Mouse (Mus musculus) heart, postnatal 0 days (tissue): ENCODE results near the gene Reep3.

Experiments
- CTCF ChIP-seq: IDR thresholded peaks from 2 replicates; pipeline ENCODE4 v1.5.1; 2016; ENCODE audit warnings: antibody characterized with exemption, control low read depth, low read depth
- EP300 ChIP-seq: IDR thresholded peaks from 2 replicates; pipeline ENCODE4 v1.6.1; 2016; ENCODE audit warnings: antibody characterized with exemption, low read depth

DNA sequence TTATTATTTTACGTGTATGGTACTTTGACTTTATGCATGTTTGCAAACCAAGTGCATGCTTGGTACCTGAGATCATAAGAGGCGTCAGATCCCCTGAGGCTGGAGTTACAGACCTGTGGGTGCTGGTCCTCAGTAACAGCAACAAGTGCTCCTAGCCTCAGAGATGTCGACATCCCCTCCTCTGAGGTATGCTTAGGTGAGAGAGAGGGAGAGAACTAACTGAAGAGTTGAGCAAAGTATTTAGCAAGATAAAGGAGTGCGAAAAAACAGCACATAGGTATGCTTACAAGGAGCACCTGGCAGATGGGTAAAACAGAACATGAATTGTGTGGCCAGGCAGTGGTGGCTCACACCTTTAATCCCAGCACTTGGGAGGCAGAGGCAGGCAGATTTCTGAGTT, 6.1 kb downstream of the Reep3 start:
- TF ChIP-seq EP300: no peak
- no peak for TF ChIP-seq CTCF
